Mouse (Mus musculus) lung, postnatal 0 days (tissue): ENCODE measurements at regions not wholly inside any gene's neighbourhood (a gene's known extent, or its start where the extent isn't known, plus 50 kb on each side); places are given as distances from the start of the nearest gene placed in this dataset.

Experiments used
- CTCF ChIP-seq: IDR thresholded peaks from 2 replicates; pipeline ENCODE4 v1.5.1; 2016; ENCODE audit warnings: antibody characterized with exemption, mild to moderate bottlenecking
- EP300 ChIP-seq: IDR thresholded peaks from 2 replicates; pipeline ENCODE4 v1.6.1; 2016; ENCODE audit warnings: antibody characterized with exemption, mild to moderate bottlenecking, control low read depth

GRCm38 (mm10) chr14:31953783-31954182, 75.0 kb upstream of the Galnt15 start:
- no peak for TF ChIP-seq CTCF
- no peak for TF ChIP-seq EP300
